Mouse (Mus musculus) liver, embryonic 14.5 days (tissue): ENCODE results near the gene Emcn. TPM values are rescaled to one million over a fixed set of nuclear protein-coding genes. Genes with fewer than 3 reads are reported as not detected.

Source experiments
- ATAC-seq: fragments of 200-750 bp; cut with Nextera tagmentation; 2 replicates; pipeline ENCODE4 v1.8.0; 2017; ENCODE audit warnings: moderate number of reproducible peaks, mild to moderate bottlenecking, moderate library complexity; ENCODE audit not compliant: insufficient read depth
- DNase-seq, 3 experiments: peaks; one replicate each; pipeline ENCODE4 v3.0.0-alpha.2; 2012 to 2013; ENCODE audit warnings: low read depth in 3 of 3, low spot score in 3 of 3
- H3K27ac ChIP-seq: fragments of 300-500 bp; sonication (generic); 2 replicates; pipeline ENCODE4 v1.5.1; 2014; ENCODE audit warnings: moderate library complexity, mild to moderate bottlenecking, control low read depth, inconsistent platforms
- H3K27me3 ChIP-seq: fragments of 300-500 bp; sonication (generic); 2 replicates; pipeline ENCODE4 v1.6.1; 2014; ENCODE audit warnings: mild to moderate bottlenecking, low read length, moderate library complexity; ENCODE audit not compliant: control insufficient read depth, insufficient read depth
- H3K36me3 ChIP-seq: fragments of 300-500 bp; sonication (generic); replicated peaks from 2 replicates; pipeline ENCODE4 v1.6.1; 2014; ENCODE audit warnings: low read depth; ENCODE audit not compliant: control insufficient read depth, insufficient read depth
- H3K4me1 ChIP-seq, 2 experiments: fragments of 200-500 bp in 1 of 2; fragments of 300-500 bp in 1 of 2; sonication (generic) in 1 of 2; replicated peaks; 2 replicates each; pipeline ENCODE4 v1.6.1; 2012 to 2014; ENCODE audit warnings: antibody characterized with exemption in 1 of 2, inconsistent platforms in 1 of 2, low read length in 1 of 2; ENCODE audit not compliant: control insufficient read depth in 2 of 2, insufficient read depth in 2 of 2
- H3K4me2 ChIP-seq: fragments of 300-500 bp; sonication (generic); 2 replicates; pipeline ENCODE4 v1.6.1; 2014; ENCODE audit warnings: low read depth, mild to moderate bottlenecking, control low read depth, moderate library complexity
- H3K4me3 ChIP-seq, 2 experiments: fragments of 200-500 bp in 1 of 2; fragments of 300-500 bp in 1 of 2; sonication (generic) in 1 of 2; 2 replicates each; pipeline ENCODE4 v1.5.1; 2012 to 2014; ENCODE audit warnings: low read depth in 2 of 2, low read length in 2 of 2, mild to moderate bottlenecking in 2 of 2, control low read depth in 1 of 2, inconsistent platforms in 1 of 2, moderate library complexity in 1 of 2; ENCODE audit not compliant: insufficient read depth in 1 of 2
- H3K9ac ChIP-seq: fragments of 300-500 bp; sonication (generic); replicated peaks from 2 replicates; pipeline ENCODE4 v1.6.1; 2014; ENCODE audit warnings: mild to moderate bottlenecking, control low read depth, moderate library complexity
- H3K9me3 ChIP-seq: fragments of 300-500 bp; sonication (generic); 2 replicates; pipeline ENCODE4 v1.6.1; 2016; ENCODE audit warnings: low read length, mixed read lengths; ENCODE audit not compliant: control insufficient read depth
- CTCF ChIP-seq: IDR thresholded peaks from 2 replicates; pipeline ENCODE4 v1.5.1; 2016; ENCODE audit warnings: antibody characterized with exemption, low read depth, control low read depth
- EP300 ChIP-seq: IDR thresholded peaks from 2 replicates; pipeline ENCODE4 v1.6.1; 2016; ENCODE audit warnings: antibody characterized with exemption, low read depth
- WGBS: fragments of 180-500 bp; shearing (Covaris S2); extraction: QIAGEN DNeasy Blood & Tissue Kit; methylation state at CpG from one replicate; pipeline ENCODE4 v1.1.7; 2014; ENCODE audit not compliant: insufficient replicate concordance; 5-methylcytosine and 5-hydroxymethylcytosine counted together
- polyA plus RNA-seq, 2 experiments: library from polyadenylated mRNA; depleted of rRNA in 1 of 2; stranded (reverse) in 1 of 2; unstranded in 1 of 2; fragments of >200 nt; fragmentation: Nextera tagmentation in 1 of 2; extraction: Ambion mirVana in 1 of 2; gene quantifications; 2 replicates each; pipeline versions ENCODE4 v1.2.1 to v1.2.3; 2012 to 2014

Gene Emcn
- polyA plus RNA-seq, 2 experiments: 1.8 to 1.9 TPM

GRCm38 (mm10) chr3:137367826-137368325 lies 27.0 kb downstream of the Emcn start:
- ATAC-seq (no peak), DNase-seq (no peak)
- H3K9me3 ChIP-seq: no peaks in the 10 kb centered on the region
- H3K9ac ChIP-seq: no peak overlapping the region
- TF ChIP-seq EP300: no peak
- no peak for TF ChIP-seq CTCF
- WGBS: 46% methylated on average over 3 of the region's 3 CpGs
- no peak overlapping the region for H3K4me2 ChIP-seq
- H3K4me1 ChIP-seq: no peaks in the 10 kb centered on the region
- H3K27me3 ChIP-seq: no peaks in the 10 kb centered on the region
- H3K36me3 ChIP-seq: no peaks in the 10 kb centered on the region
- no peak overlapping the region for H3K27ac ChIP-seq
- H3K4me3 ChIP-seq: no peak overlapping the region

GRCm38 (mm10) chr3:137372854-137373253 lies 32.0 kb downstream of the Emcn start:
- Histone ChIP-seq H3K36me3 (no peaks in the 10 kb centered on the region), H3K9ac (no peak overlapping the region), H3K4me1 (no peaks in the 10 kb centered on the region), H3K4me2 (no peak overlapping the region), H3K9me3 (no peaks in the 10 kb centered on the region), H3K27me3 (no peaks in the 10 kb centered on the region), H3K4me3 (no peak overlapping the region), H3K27ac (no peak overlapping the region)
- no peak for ATAC-seq
- no peak for DNase-seq
- 65% methylated on average over 4 of the region's 4 CpGs for WGBS
- TF ChIP-seq EP300 (no peak), CTCF (no peak)

- ATAC-seq (no peak), DNase-seq (no peak)
- no peaks in the 10 kb centered on the region for H3K36me3 ChIP-seq
- H3K4me3 ChIP-seq: no peak overlapping the region
- TF ChIP-seq EP300 (no peak), CTCF (no peak)
- no peaks in the 10 kb centered on the region for H3K27me3 ChIP-seq
- no peak overlapping the region for H3K27ac ChIP-seq
- no peaks in the 10 kb centered on the region for H3K4me1 ChIP-seq
- no peaks in the 10 kb centered on the region for H3K9me3 ChIP-seq
- 56% methylated on average over 2 of the region's 2 CpGs for WGBS
- H3K4me2 ChIP-seq: no peak overlapping the region
- no peak overlapping the region for H3K9ac ChIP-seq
These were observed 41.4 kb downstream of the Emcn start for GRCm38 (mm10) chr3:137382311-137382710.

GRCm38 (mm10) chr3:137395588-137395987 lies 54.7 kb downstream of the Emcn start:
- Histone ChIP-seq H3K27me3 (no peaks in the 10 kb centered on the region), H3K9me3 (no peaks in the 10 kb centered on the region), H3K4me1 (no peaks in the 10 kb centered on the region), H3K9ac (no peak overlapping the region), H3K4me3 (no peak overlapping the region), H3K4me2 (no peak overlapping the region), H3K36me3 (no peaks in the 10 kb centered on the region), H3K27ac (no peak overlapping the region)
- no peak for ATAC-seq
- WGBS: 49% methylated on average over 11 of the region's 11 CpGs
- TF ChIP-seq EP300 (no peak), CTCF (no peak)
- DNase-seq: no peak

- H3K4me1 ChIP-seq: no peaks in the 10 kb centered on the region
- H3K27me3 ChIP-seq: no peaks in the 10 kb centered on the region
- H3K4me3 ChIP-seq: no peak overlapping the region
- no peak for DNase-seq
- no peak overlapping the region for H3K4me2 ChIP-seq
- no peak for TF ChIP-seq EP300
- TF ChIP-seq CTCF: no peak
- no peak overlapping the region for H3K27ac ChIP-seq
- no peaks in the 10 kb centered on the region for H3K36me3 ChIP-seq
- no peak overlapping the region for H3K9ac ChIP-seq
- WGBS: 55% methylated on average over 5 of the region's 5 CpGs
- no peaks in the 10 kb centered on the region for H3K9me3 ChIP-seq
- no peak for ATAC-seq
These were observed 74.7 kb downstream of the Emcn start for GRCm38 (mm10) chr3:137415451-137416086.
